Mouse (Mus musculus) liver, adult (tissue): ENCODE data around the gene Ammecr1.

ENCODE experiments used
- GATA4 ChIP-seq: IDR thresholded peaks from 2 replicates; pipeline ENCODE4 v1.6.1; 2014; ENCODE audit warnings: mild to moderate bottlenecking, low read length; ENCODE audit not compliant: insufficient replicate concordance

Ammecr1 gene

DNA sequence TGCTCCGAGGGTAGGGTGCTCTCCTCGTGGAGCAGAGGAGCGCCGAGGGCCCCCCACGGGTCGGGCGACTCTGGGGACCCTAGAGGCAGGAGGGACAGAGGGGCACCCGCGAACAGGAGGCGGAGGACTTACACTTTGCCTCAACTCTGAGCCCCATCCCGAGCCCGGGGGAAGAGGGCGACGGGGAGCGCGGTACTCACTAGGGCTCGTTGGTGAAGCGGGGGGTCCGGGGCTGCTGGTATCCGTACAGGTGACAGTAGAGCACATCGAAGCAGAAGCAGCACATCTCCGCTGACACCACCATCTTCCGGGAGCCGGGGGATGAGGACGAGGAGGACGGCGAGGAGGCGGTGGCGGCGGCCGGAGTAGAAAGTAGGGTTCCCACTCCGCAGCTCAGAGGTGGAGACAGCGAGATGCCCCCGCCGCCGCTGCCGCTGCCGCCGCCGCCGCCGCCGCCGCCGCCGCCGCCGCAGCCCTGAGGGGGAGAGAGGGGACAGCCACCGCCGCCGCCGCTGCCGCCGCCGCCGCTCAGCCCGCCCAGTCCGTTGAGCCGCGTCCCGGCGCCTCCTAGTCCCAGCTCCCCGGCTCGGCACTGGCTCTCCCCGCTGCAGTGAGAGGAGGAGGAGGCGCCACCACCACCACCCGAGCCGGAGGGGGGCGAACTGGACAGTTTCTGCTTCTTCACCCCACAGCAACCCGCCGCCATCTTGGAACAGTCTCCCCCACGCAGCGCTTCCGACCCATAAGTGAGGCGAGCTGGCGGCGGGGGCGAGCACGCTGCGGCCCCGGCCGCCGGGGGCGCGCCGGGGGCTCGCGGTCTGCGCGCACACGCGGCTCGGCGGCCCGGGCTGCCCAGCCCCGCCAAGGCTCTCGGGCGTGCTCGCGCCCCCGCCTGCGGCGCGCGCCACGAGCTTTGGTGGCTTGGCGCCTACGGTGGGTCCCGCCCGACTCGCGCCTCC, at the start of gene Ammecr1:
TSS of gene Ammecr1 (minus strand) at position 721 of the 959 bp plus-strand sequence.
- TF ChIP-seq GATA4 = no peak

DNA sequence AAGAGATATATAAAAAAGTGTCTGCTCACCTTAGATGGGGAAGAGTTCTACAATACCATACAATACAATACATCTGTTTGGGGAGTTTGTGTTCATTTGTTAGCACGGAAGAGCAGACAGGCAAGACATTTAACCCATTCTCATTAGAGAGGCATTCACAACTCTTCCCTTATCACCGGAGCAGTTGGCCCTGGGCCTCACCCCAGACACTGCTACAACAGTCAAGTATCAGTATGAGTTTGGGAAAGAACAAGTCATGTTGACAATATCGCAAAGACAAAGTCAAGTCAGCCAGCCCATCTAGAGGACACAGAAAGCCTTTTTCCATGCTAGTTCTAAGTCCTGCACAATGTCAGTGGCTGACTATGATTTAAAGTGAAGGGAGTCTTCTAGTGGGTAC, 47.6 kb upstream of the Ammecr1 start:
- TF ChIP-seq GATA4 = no peak

DNA sequence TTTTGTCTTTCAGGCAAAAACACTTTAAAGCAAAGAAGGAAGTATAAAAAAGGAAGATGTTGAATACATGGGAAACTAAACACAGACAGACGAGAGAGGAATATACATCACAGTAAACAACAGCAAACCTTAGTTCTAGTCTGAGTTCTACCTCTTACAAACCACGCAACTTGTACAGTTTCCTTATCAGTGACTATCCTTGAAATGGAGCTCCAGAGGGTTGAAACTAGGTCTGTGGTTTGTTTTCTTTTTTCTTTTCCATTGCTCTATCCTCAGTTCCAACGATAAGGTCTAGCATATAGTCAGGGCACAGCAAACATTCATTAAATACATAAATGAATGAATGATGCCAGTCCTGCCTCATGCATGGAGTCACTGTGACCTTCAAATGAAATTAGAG, 45.8 kb upstream of the Ammecr1 start:
- no peak for TF ChIP-seq GATA4

GRCm38 (mm10) chrX:143011865-143012264, 45.3 kb upstream of the Ammecr1 start:
- TF ChIP-seq GATA4 = no peak

GRCm38 (mm10) chrX:143004131-143004846, 37.8 kb upstream of the Ammecr1 start:
- TF ChIP-seq GATA4 = no peak

DNA sequence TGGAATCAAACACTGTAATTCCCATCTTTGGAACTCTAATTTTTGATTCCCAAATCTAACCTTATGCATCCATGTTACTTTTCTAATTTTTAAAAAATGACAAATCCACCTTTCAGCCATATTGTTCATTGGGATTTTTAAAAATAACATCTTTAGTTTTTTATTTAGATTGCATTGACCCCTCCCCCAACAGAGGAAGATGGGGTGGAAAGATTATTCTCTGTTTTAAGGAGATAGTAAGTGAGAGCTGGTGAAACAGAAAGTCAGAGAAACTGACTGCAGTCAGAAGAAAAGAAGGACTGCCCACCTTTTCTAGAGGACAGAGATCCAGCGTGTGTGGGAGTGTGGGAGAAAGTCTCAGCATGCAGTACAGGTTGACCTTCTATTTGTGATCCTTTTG, 30.7 kb upstream of the Ammecr1 start:
- no peak for TF ChIP-seq GATA4

DNA sequence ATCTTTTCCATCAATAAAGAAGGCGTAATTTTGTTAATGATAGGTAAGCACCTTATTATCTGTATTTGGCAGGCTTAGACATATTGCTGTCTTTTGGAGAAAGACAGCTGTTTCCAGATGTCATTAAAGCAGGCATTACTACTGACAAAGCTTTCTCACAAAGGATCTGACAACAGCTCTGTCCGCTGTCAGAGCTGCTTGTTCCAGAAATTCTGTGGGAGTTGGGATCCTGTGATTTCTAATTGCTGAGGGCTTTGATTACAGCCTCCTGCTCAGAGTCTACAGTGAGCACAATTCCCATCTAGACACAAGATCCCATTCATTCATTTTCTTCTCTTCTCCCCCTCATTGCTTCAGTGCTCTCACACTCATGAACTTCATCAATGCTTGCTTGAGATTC, 28.0 kb upstream of the Ammecr1 start:
- TF ChIP-seq GATA4 = no peak

GRCm38 (mm10) chrX:142984170-142984569, 17.6 kb upstream of the Ammecr1 start:
- TF ChIP-seq GATA4 = no peak

- no peak for TF ChIP-seq GATA4
These were observed 17.1 kb upstream of the Ammecr1 start for GRCm38 (mm10) chrX:142983638-142984037.

DNA sequence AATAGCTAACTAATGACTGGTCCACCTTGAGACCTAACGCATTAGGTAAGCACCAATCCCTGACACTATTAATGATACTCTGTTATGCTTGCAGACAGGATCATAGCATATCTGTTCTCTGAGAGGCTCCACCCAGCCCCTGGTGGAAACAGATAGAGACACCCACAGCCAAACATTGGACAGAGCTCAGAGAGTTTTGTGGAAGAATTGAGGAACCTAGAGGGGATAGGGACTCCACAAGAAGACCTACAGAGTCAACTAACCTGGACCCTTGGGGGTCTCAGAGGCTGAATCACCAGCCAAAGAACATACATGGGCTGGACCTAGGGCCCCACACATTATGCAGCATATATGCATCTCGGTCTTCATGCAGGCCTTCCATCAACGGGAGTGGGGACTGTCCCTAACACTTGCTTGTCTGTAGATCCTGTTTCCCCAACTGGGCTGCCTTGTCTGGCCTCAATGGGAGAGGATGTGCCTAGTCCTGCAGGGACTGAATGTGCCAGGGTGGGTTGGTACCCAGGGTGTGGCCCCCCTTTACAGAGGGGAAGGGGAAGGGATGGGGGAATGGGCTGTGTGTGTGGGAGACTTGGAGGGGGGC, 15.1 kb upstream of the Ammecr1 start:
- no peak for TF ChIP-seq GATA4

DNA sequence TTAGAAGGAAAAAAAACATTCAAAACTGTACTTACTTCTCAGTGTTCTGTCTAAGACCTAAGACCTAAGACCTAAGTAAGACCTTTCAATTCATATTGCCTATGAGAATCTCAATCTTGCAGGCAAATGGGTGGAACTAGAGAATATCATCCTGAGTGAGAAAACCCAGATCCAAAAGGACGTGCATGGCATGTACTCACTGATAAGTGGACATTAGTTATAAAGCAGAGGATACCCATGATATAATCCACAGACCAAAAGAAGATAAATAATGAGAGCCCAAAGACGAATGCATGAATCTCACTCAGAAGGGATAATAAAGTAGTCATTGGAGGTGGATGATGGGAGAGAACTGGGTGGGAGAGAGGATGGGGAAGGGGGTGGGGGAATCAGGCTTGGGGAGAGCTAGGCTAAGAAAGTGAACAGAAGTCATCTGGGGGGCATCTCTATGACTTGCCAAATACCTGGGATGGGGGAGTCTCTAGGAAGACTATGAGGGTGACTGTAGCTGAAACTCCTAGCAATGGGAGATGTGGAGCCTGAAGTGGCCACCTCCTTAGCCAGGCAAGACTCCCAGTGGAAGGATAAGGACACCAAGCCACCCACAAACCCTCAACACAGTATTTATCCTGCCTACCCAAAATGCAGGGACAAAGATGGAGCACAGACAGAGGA, 14.5 kb upstream of the Ammecr1 start:
- no peak for TF ChIP-seq GATA4

DNA sequence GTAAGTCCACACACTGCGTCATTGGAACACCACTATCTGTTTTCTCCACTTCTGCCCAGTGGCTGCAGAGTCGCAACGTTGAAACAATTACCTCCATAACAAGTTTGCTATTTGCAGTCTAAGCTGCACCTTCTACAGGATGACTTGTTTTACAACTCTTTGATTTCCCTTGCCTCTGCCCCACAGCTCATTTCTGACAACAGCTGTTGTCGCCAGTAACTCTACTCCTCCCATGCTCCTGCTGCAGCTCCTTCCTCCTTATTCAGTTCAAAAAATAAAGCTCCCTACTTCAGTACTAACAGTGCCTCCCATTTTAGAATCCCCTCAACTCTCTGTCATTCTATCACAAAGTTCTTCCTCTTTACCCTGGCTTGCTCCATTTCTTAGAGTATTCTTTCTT, 12.7 kb upstream of the Ammecr1 start:
- no peak for TF ChIP-seq GATA4

GRCm38 (mm10) chrX:142972443-142972970, 6.0 kb upstream of the Ammecr1 start:
- TF ChIP-seq GATA4 = no peak

DNA sequence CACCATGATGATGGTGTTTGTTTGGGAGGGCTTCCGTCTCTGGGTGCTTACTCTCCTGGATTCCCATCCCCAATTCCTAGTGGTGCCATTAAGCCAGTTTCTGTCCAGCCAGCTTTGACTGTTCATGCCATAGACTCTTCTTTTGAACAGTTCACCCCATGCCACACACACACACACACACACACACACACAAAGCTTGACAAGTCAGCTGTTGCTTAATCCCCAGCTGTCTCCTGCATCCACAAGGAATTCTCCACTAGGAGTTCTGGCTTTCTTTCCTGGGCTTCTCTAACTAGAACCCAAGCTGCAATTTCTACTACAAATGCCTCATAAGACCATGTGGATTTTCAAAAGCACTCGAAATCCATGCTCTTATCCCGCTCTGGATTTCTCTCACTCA, 5.2 kb upstream of the Ammecr1 start:
- TF ChIP-seq GATA4 = no peak

DNA sequence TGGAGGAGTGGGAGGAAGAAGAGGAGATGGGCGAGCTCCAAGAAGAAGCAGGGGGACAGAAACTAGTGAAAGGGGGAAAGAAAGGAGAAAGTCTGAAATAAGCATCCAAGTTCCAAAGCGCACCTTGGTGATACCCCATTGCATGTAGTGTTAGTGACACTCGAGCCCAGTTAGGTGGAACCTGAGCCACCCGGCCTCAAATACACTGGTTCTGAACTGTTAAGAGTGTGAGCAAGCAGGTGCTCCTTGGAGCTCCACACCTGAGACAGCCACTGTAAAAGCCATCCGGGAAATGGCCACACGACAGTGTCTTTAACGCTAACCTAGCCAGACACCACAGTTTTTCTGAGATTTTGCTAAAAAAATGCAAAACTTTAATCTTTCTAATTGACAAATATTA, 539 bp upstream of the Ammecr1 start:
- no peak for TF ChIP-seq GATA4
